Mouse (Mus musculus) embryonic facial prominence, embryonic 15.5 days (tissue): ENCODE measurements around the gene Tmem106b. TPM values are rescaled to one million over a fixed set of nuclear protein-coding genes. Genes with fewer than 3 reads are reported as not detected.

Source experiments
- ATAC-seq: fragments of 200-750 bp; cut with Nextera tagmentation; 2 replicates; pipeline ENCODE4 v1.8.0; 2017; ENCODE audit warnings: low read depth, moderate TSS enrichment; ENCODE audit not compliant: insufficient number of reproducible peaks, low FRiP score, low TSS enrichment
- H3K27ac ChIP-seq: fragments of 300-500 bp; sonication (generic); replicated peaks from 2 replicates; pipeline ENCODE4 v1.5.1; 2015; ENCODE audit warnings: mild to moderate bottlenecking, inconsistent platforms
- H3K27me3 ChIP-seq: fragments of 300-500 bp; sonication (generic); 2 replicates; pipeline ENCODE4 v1.6.1; 2015; ENCODE audit warnings: inconsistent platforms
- H3K36me3 ChIP-seq: fragments of 300-500 bp; sonication (generic); 2 replicates; pipeline ENCODE4 v1.6.1; 2015; ENCODE audit warnings: mild to moderate bottlenecking, inconsistent platforms
- H3K4me1 ChIP-seq: fragments of 300-500 bp; sonication (generic); 2 replicates; pipeline ENCODE4 v1.6.1; 2015; ENCODE audit warnings: inconsistent platforms
- H3K4me2 ChIP-seq: fragments of 300-500 bp; sonication (generic); replicated peaks from 2 replicates; pipeline ENCODE4 v1.6.1; 2015; ENCODE audit warnings: mild to moderate bottlenecking, inconsistent platforms
- H3K4me3 ChIP-seq: fragments of 300-500 bp; sonication (generic); replicated peaks from 2 replicates; pipeline ENCODE4 v1.5.1; 2015; ENCODE audit warnings: mild to moderate bottlenecking, inconsistent platforms
- H3K9ac ChIP-seq: fragments of 300-500 bp; sonication (generic); 2 replicates; pipeline ENCODE4 v1.6.1; 2015; ENCODE audit warnings: inconsistent platforms
- H3K9me3 ChIP-seq: fragments of 300-500 bp; sonication (generic); replicated peaks from 2 replicates; pipeline ENCODE4 v1.6.1; 2016; ENCODE audit warnings: inconsistent platforms
- WGBS: fragments of 180-500 bp; shearing (Covaris S2); methylation state at CpG from one replicate; pipeline ENCODE4 v1.1.7; 2015; 5-methylcytosine and 5-hydroxymethylcytosine counted together
- polyA plus RNA-seq: library from polyadenylated mRNA; unstranded; fragments of >200 nt; fragmentation: Nextera tagmentation; extraction: Ambion mirVana; gene quantifications from 2 replicates; pipeline ENCODE4 v1.2.1, GENCODE M21; 2015

The Tmem106b gene
- polyA plus RNA-seq, 1 experiment from 2014 or later, result 32.2 TPM

- Histone ChIP-seq H3K9me3 (no peaks in the 10 kb centered on the region), H3K4me2 (no peak overlapping the region), H3K36me3 (peaks cover 18% of the 10 kb centered on the region; the same call in 1 of the 2 replicates), H3K27ac (no peak overlapping the region), H3K4me3 (no peak overlapping the region), H3K27me3 (no peaks in the 10 kb centered on the region), H3K4me1 (peaks cover 4% of the 10 kb centered on the region), H3K9ac (no peak overlapping the region)
- 95% methylated on average over 4 of the region's 4 CpGs for WGBS
- ATAC-seq, result no peak
Observed at GRCm38 (mm10) chr6:13073036-13073435, 3.5 kb downstream of the Tmem106b start.

- Histone ChIP-seq H3K4me3 (no peak overlapping the region), H3K4me1 (peaks cover 4% of the 10 kb centered on the region), H3K36me3 (peaks cover 26% of the 10 kb centered on the region; the same call in 1 of the 2 replicates), H3K9ac (no peak overlapping the region), H3K9me3 (no peaks in the 10 kb centered on the region), H3K27me3 (no peaks in the 10 kb centered on the region), H3K27ac (no peak overlapping the region), H3K4me2 (no peak overlapping the region)
- no peak for ATAC-seq
- WGBS, result 69% methylated on average over 2 of the region's 2 CpGs
Observed at GRCm38 (mm10) chr6:13073876-13074275, 4.3 kb downstream of the Tmem106b start.

GRCm38 (mm10) chr6:13082881-13083280 is 13.3 kb downstream of the Tmem106b start:
- 89% methylated on average over 9 of the region's 9 CpGs for WGBS
- H3K4me3 ChIP-seq, result no peak overlapping the region
- no peak overlapping the region for H3K4me2 ChIP-seq
- no peak overlapping the region for H3K9ac ChIP-seq
- H3K36me3 ChIP-seq, result peaks cover 55% of the 10 kb centered on the region
- no peaks in the 10 kb centered on the region for H3K9me3 ChIP-seq
- H3K27me3 ChIP-seq, result no peaks in the 10 kb centered on the region
- ATAC-seq, result no peak
- no peaks in the 10 kb centered on the region for H3K4me1 ChIP-seq
- no peak overlapping the region for H3K27ac ChIP-seq

GRCm38 (mm10) chr6:13096656-13097435 is 27.3 kb downstream of the Tmem106b start:
- Histone ChIP-seq H3K4me2 (no peak overlapping the region), H3K36me3 (no peaks in the 10 kb centered on the region), H3K4me1 (no peaks in the 10 kb centered on the region), H3K27me3 (no peaks in the 10 kb centered on the region), H3K9me3 (no peaks in the 10 kb centered on the region), H3K27ac (no peak overlapping the region), H3K4me3 (no peak overlapping the region), H3K9ac (no peak overlapping the region)
- WGBS, result 55% methylated on average over 2 of the region's 2 CpGs
- no peak for ATAC-seq

GRCm38 (mm10) chr6:13100137-13100536 is 30.6 kb downstream of the Tmem106b start:
- no peaks in the 10 kb centered on the region for H3K36me3 ChIP-seq
- H3K9me3 ChIP-seq, result no peaks in the 10 kb centered on the region
- 79% methylated on average over 2 of the region's 2 CpGs for whole genome bisulfite sequencing
- no peak overlapping the region for H3K4me2 ChIP-seq
- no peak overlapping the region for H3K27ac ChIP-seq
- H3K4me3 ChIP-seq, result no peak overlapping the region
- H3K27me3 ChIP-seq, result no peaks in the 10 kb centered on the region
- no peak for ATAC-seq
- no peaks in the 10 kb centered on the region for H3K4me1 ChIP-seq
- H3K9ac ChIP-seq, result no peak overlapping the region

GRCm38 (mm10) chr6:13108662-13109061 is 39.1 kb downstream of the Tmem106b start:
- H3K27me3 ChIP-seq, result no peaks in the 10 kb centered on the region
- H3K4me1 ChIP-seq, result no peaks in the 10 kb centered on the region
- H3K36me3 ChIP-seq, result no peaks in the 10 kb centered on the region
- 59% methylated on average over 1 of the region's 1 CpGs for WGBS
- H3K27ac ChIP-seq, result no peak overlapping the region
- H3K9ac ChIP-seq, result no peak overlapping the region
- no peaks in the 10 kb centered on the region for H3K9me3 ChIP-seq
- no peak for ATAC-seq
- H3K4me2 ChIP-seq, result no peak overlapping the region
- no peak overlapping the region for H3K4me3 ChIP-seq

- Histone ChIP-seq H3K4me2 (no peak overlapping the region), H3K36me3 (no peaks in the 10 kb centered on the region), H3K4me1 (no peaks in the 10 kb centered on the region), H3K27ac (no peak overlapping the region), H3K9ac (no peak overlapping the region), H3K4me3 (no peak overlapping the region), H3K27me3 (no peaks in the 10 kb centered on the region), H3K9me3 (no peaks in the 10 kb centered on the region)
- no peak for ATAC-seq
- 81% methylated on average over 1 of the region's 1 CpGs for WGBS
Observed at GRCm38 (mm10) chr6:13137255-13137654, 67.7 kb downstream of the Tmem106b start.

Other genes starting within 250 kb of the Tmem106b start
- gene Vwde, start 155.2 kb downstream of the Tmem106b start, polyA plus RNA-seq, result 0.17 and 0.95 TPM in 2 replicates